15 mouse cellular contexts compared by ENCODE assay signal in the genomic region with DNA sequence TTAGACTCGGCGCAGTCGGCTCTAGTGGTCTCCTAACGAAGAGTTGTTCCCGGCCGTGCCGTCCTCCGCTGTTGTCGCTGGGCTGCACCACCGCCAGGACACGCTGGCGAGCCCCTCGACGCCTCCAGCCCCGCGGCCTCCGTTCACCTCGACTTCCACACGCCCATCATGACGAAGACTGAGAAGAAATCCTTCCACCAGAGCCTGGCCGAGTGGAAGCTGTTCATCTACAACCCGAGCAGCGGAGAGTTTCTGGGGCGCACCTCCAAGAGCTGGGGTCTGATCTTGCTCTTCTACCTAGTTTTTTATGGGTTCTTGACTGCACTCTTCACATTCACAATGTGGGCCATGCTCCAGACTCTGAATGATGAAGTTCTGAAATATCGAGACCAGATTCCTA. TPM values are rescaled to one million over a fixed set of nuclear protein-coding genes. Genes with fewer than 3 reads are reported as not detected.
"Had no signal": no experiment of that assay in that cellular context is flagged by ENCODE, and none has a peak within 500 bp of the region (broad histone marks: within the 10 kb centered on the region; RNA-seq: fewer than 3 reads in every experiment).

No protein-coding gene starts in this region.

RNA-seq across cellular contexts. Expression of gene Gm21876, which starts 28.8 kb away (rescaled TPM):
- total RNA-seq: gastrocnemius, adult 18-20 months; gastrocnemius, adult 8-10 months; gastrocnemius, postnatal 14 days; gastrocnemius, postnatal 36 days; heart, adult 18-20 months; heart, adult 8-10 months; heart, postnatal 10 days; heart, postnatal 25 days; heart, postnatal 4 days; layer of hippocampus, adult 2 months; layer of hippocampus, postnatal 10 days; layer of hippocampus, postnatal 25 days; left cerebral cortex, adult 2 months; left cerebral cortex, postnatal 14 days; left cerebral cortex, postnatal 36 days had no signal

RNA-seq across cellular contexts. Expression of gene Ssxa1, which starts 31.1 kb away (rescaled TPM):
- total RNA-seq: gastrocnemius, adult 18-20 months; gastrocnemius, adult 8-10 months; gastrocnemius, postnatal 14 days; gastrocnemius, postnatal 36 days; heart, adult 18-20 months; heart, adult 8-10 months; heart, postnatal 10 days; heart, postnatal 25 days; heart, postnatal 4 days; layer of hippocampus, adult 2 months; layer of hippocampus, postnatal 10 days; layer of hippocampus, postnatal 25 days; left cerebral cortex, adult 2 months; left cerebral cortex, postnatal 14 days; left cerebral cortex, postnatal 36 days had no signal
